Mouse (Mus musculus) liver, embryonic 14.5 days (tissue): ENCODE results near the gene Wsb1. TPM values are rescaled to one million over a fixed set of nuclear protein-coding genes. Genes with fewer than 3 reads are reported as not detected.

Experiments used
- ATAC-seq: fragments of 200-750 bp; cut with Nextera tagmentation; 2 replicates; pipeline ENCODE4 v1.8.0; 2017; ENCODE audit warnings: moderate number of reproducible peaks, mild to moderate bottlenecking, moderate library complexity; ENCODE audit not compliant: insufficient read depth
- DNase-seq, 3 experiments: peaks; one replicate each; pipeline ENCODE4 v3.0.0-alpha.2; 2012 to 2013; ENCODE audit warnings: low read depth in 3 of 3, low spot score in 3 of 3
- H3K27ac ChIP-seq: fragments of 300-500 bp; sonication (generic); 2 replicates; pipeline ENCODE4 v1.5.1; 2014; ENCODE audit warnings: moderate library complexity, mild to moderate bottlenecking, control low read depth, inconsistent platforms
- H3K27me3 ChIP-seq: fragments of 300-500 bp; sonication (generic); 2 replicates; pipeline ENCODE4 v1.6.1; 2014; ENCODE audit warnings: mild to moderate bottlenecking, low read length, moderate library complexity; ENCODE audit not compliant: control insufficient read depth, insufficient read depth
- H3K36me3 ChIP-seq: fragments of 300-500 bp; sonication (generic); replicated peaks from 2 replicates; pipeline ENCODE4 v1.6.1; 2014; ENCODE audit warnings: low read depth; ENCODE audit not compliant: control insufficient read depth, insufficient read depth
- H3K4me1 ChIP-seq, 2 experiments: fragments of 200-500 bp in 1 of 2; fragments of 300-500 bp in 1 of 2; sonication (generic) in 1 of 2; replicated peaks; 2 replicates each; pipeline ENCODE4 v1.6.1; 2012 to 2014; ENCODE audit warnings: antibody characterized with exemption in 1 of 2, inconsistent platforms in 1 of 2, low read length in 1 of 2; ENCODE audit not compliant: control insufficient read depth in 2 of 2, insufficient read depth in 2 of 2
- H3K4me2 ChIP-seq: fragments of 300-500 bp; sonication (generic); 2 replicates; pipeline ENCODE4 v1.6.1; 2014; ENCODE audit warnings: low read depth, mild to moderate bottlenecking, control low read depth, moderate library complexity
- H3K4me3 ChIP-seq, 2 experiments: fragments of 200-500 bp in 1 of 2; fragments of 300-500 bp in 1 of 2; sonication (generic) in 1 of 2; 2 replicates each; pipeline ENCODE4 v1.5.1; 2012 to 2014; ENCODE audit warnings: low read depth in 2 of 2, low read length in 2 of 2, mild to moderate bottlenecking in 2 of 2, control low read depth in 1 of 2, inconsistent platforms in 1 of 2, moderate library complexity in 1 of 2; ENCODE audit not compliant: insufficient read depth in 1 of 2
- H3K9ac ChIP-seq: fragments of 300-500 bp; sonication (generic); replicated peaks from 2 replicates; pipeline ENCODE4 v1.6.1; 2014; ENCODE audit warnings: mild to moderate bottlenecking, control low read depth, moderate library complexity
- H3K9me3 ChIP-seq: fragments of 300-500 bp; sonication (generic); 2 replicates; pipeline ENCODE4 v1.6.1; 2016; ENCODE audit warnings: low read length, mixed read lengths; ENCODE audit not compliant: control insufficient read depth
- CTCF ChIP-seq: IDR thresholded peaks from 2 replicates; pipeline ENCODE4 v1.5.1; 2016; ENCODE audit warnings: antibody characterized with exemption, low read depth, control low read depth
- EP300 ChIP-seq: IDR thresholded peaks from 2 replicates; pipeline ENCODE4 v1.6.1; 2016; ENCODE audit warnings: antibody characterized with exemption, low read depth
- WGBS: fragments of 180-500 bp; shearing (Covaris S2); extraction: QIAGEN DNeasy Blood & Tissue Kit; methylation state at CpG from one replicate; pipeline ENCODE4 v1.1.7; 2014; ENCODE audit not compliant: insufficient replicate concordance; 5-methylcytosine and 5-hydroxymethylcytosine counted together
- polyA plus RNA-seq, 2 experiments: library from polyadenylated mRNA; depleted of rRNA in 1 of 2; stranded (reverse) in 1 of 2; unstranded in 1 of 2; fragments of >200 nt; fragmentation: Nextera tagmentation in 1 of 2; extraction: Ambion mirVana in 1 of 2; gene quantifications; 2 replicates each; pipeline versions ENCODE4 v1.2.1 to v1.2.3; 2012 to 2014

Gene Wsb1
- polyA plus RNA-seq, 2 experiments: 29.4 to 30.2 TPM

GRCm38 (mm10) chr11:79296167-79296566, 41.7 kb upstream of the Wsb1 start:
- H3K27me3 ChIP-seq: no peaks in the 10 kb centered on the region
- H3K36me3 ChIP-seq: no peaks in the 10 kb centered on the region
- no peak overlapping the region for H3K27ac ChIP-seq
- ATAC-seq (no peak), DNase-seq (no peak)
- H3K4me2 ChIP-seq: no peak overlapping the region
- TF ChIP-seq EP300 (no peak), CTCF (peak; percentile 82)
- 14% methylated on average over 1 of the region's 1 CpGs for WGBS
- no peak overlapping the region for H3K4me3 ChIP-seq
- no peaks in the 10 kb centered on the region for H3K9me3 ChIP-seq
- no peaks in the 10 kb centered on the region for H3K4me1 ChIP-seq
- H3K9ac ChIP-seq: no peak overlapping the region

- no peaks in the 10 kb centered on the region for H3K36me3 ChIP-seq
- H3K9ac ChIP-seq: no peak overlapping the region
- no peaks in the 10 kb centered on the region for H3K4me1 ChIP-seq
- H3K27me3 ChIP-seq: no peaks in the 10 kb centered on the region
- H3K4me2 ChIP-seq: no peak overlapping the region
- no peaks in the 10 kb centered on the region for H3K9me3 ChIP-seq
- H3K4me3 ChIP-seq: no peak overlapping the region
- WGBS: 36% methylated on average over 1 of the region's 1 CpGs
- no peak for DNase-seq
- H3K27ac ChIP-seq: no peak overlapping the region
- no peak for ATAC-seq
- TF ChIP-seq EP300: no peak
- no peak for TF ChIP-seq CTCF
Measured at GRCm38 (mm10) chr11:79293971-79294370, 39.5 kb upstream of the Wsb1 start.

DNA sequence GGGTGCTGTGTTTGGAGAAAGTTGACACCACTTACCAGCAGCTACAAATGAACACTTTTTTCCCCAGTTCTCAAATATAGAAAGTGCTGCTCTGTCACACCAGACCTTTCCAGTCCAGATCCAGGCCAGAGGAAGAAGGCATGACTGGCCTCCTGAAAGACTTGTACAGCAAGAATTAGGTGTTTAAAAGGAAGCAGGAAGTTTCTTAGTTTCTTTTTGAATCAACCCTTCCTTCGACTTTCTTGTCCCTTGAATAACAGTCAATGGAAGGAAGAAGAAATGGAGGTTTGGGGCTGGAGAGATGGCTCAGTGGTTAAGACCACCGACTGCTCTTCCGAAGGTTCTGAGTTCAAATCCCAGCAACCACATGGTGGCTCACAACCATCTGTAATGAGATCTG, 38.6 kb upstream of the Wsb1 start:
- H3K36me3 ChIP-seq: no peaks in the 10 kb centered on the region
- 63% methylated on average over 3 of the region's 3 CpGs for WGBS

GRCm38 (mm10) chr11:79292130-79292529, 37.7 kb upstream of the Wsb1 start:
- Histone ChIP-seq H3K4me3 (no peak overlapping the region), H3K9ac (no peak overlapping the region), H3K9me3 (no peaks in the 10 kb centered on the region), H3K36me3 (no peaks in the 10 kb centered on the region), H3K27ac (no peak overlapping the region), H3K27me3 (no peaks in the 10 kb centered on the region), H3K4me2 (no peak overlapping the region), H3K4me1 (peaks cover 2 to 9% of the 10 kb centered on the region in 2 experiments; a peak in 3 of 4 replicates)
- 57% methylated on average over 3 of the region's 3 CpGs for WGBS
- ATAC-seq: no peak
- no peak for DNase-seq
- TF ChIP-seq EP300 (no peak), CTCF (no peak)

More for the DNA sequence above, 38.6 kb upstream of the Wsb1 start:
- Histone ChIP-seq H3K4me2 (no peak overlapping the region), H3K4me3 (no peak overlapping the region), H3K4me1 (peaks cover 0 to under 1% of the 10 kb centered on the region in 2 experiments; a peak in 1 of 4 replicates), H3K9ac (no peak overlapping the region), H3K9me3 (no peaks in the 10 kb centered on the region), H3K27ac (no peak overlapping the region), H3K27me3 (no peaks in the 10 kb centered on the region)
- DNase-seq: no peak
- ATAC-seq: no peak
- TF ChIP-seq CTCF: no peak

GRCm38 (mm10) chr11:79291651-79292050, 37.2 kb upstream of the Wsb1 start:
- H3K27ac ChIP-seq: no peak overlapping the region
- WGBS: 55% methylated on average over 5 of the region's 5 CpGs
- no peak overlapping the region for H3K4me2 ChIP-seq

More at GRCm38 (mm10) chr11:79291651-79292050, 37.2 kb upstream of the Wsb1 start:
- H3K9ac ChIP-seq: no peak overlapping the region
- H3K9me3 ChIP-seq: no peaks in the 10 kb centered on the region
- DNase-seq: no peak
- H3K36me3 ChIP-seq: no peaks in the 10 kb centered on the region
- H3K27me3 ChIP-seq: no peaks in the 10 kb centered on the region
- H3K4me1 ChIP-seq: peaks cover 4 to 13% of the 10 kb centered on the region in 2 experiments
- TF ChIP-seq EP300 (no peak), CTCF (no peak)
- no peak for ATAC-seq
- H3K4me3 ChIP-seq: no peak overlapping the region
